Mouse (Mus musculus): ENCODE measurements at regions not wholly inside any gene's neighbourhood (a gene's known extent, or its start where the extent isn't known, plus 50 kb on each side); places are given as distances from the start of the nearest gene placed in this dataset.

- TF ChIP-seq CTCF (IDR thresholded peaks at IDR 0.05; ENCODE audit: low read depth), result no peak
- no peak for TF ChIP-seq EP300 (optimal IDR thresholded peaks at IDR 0.05)
These were observed 185.5 kb upstream of the Dmac1 start for GRCm38 (mm10) chr4:75463579-75463978.

Measured in stomach, postnatal 0 days (tissue).